Mouse (Mus musculus) lung, embryonic 16.5 days (tissue): Measurements from ENCODE around the gene Havcr2. TPM values are rescaled to one million over a fixed set of nuclear protein-coding genes. Genes with fewer than 3 reads are reported as not detected.
"Not testable (repeated sequence)": the region's sequence is repeated elsewhere in the genome, so short reads cannot be mapped to it uniquely, and the experiment has no call there.

Experiments
- ATAC-seq: fragments of 200-750 bp; cut with Nextera tagmentation; 2 replicates; pipeline ENCODE4 v1.8.0; 2017; ENCODE audit warnings: low read depth, mild to moderate bottlenecking, moderate library complexity
- H3K27ac ChIP-seq: fragments of 300-500 bp; sonication (generic); 2 replicates; pipeline ENCODE4 v1.5.1; 2014; ENCODE audit warnings: mild to moderate bottlenecking, control low read depth, low read length
- H3K27me3 ChIP-seq: fragments of 300-500 bp; sonication (generic); 2 replicates; pipeline ENCODE4 v1.6.1; 2014; ENCODE audit warnings: low read depth, low read length, mixed read lengths; ENCODE audit not compliant: control insufficient read depth, insufficient read depth
- H3K36me3 ChIP-seq: fragments of 300-500 bp; sonication (generic); 2 replicates; pipeline ENCODE4 v1.6.1; 2014; ENCODE audit warnings: low read length; ENCODE audit not compliant: control insufficient read depth, insufficient read depth
- H3K4me1 ChIP-seq: fragments of 300-500 bp; sonication (generic); replicated peaks from 2 replicates; pipeline ENCODE4 v1.6.1; 2014; ENCODE audit warnings: low read length, mixed read lengths; ENCODE audit not compliant: control insufficient read depth, insufficient read depth
- H3K4me2 ChIP-seq: fragments of 300-500 bp; sonication (generic); 2 replicates; pipeline ENCODE4 v1.6.1; 2014; ENCODE audit warnings: low read depth, low read length, control low read depth
- H3K4me3 ChIP-seq: fragments of 300-500 bp; sonication (generic); 2 replicates; pipeline ENCODE4 v1.5.1; 2014; ENCODE audit warnings: mild to moderate bottlenecking, low read length, control low read depth
- H3K9ac ChIP-seq: fragments of 300-500 bp; sonication (generic); 2 replicates; pipeline ENCODE4 v1.6.1; 2014; ENCODE audit warnings: low read length, control low read depth
- H3K9me3 ChIP-seq: fragments of 300-500 bp; sonication (generic); 2 replicates; pipeline ENCODE4 v1.6.1; 2016; ENCODE audit warnings: low read length; ENCODE audit not compliant: control insufficient read depth
- WGBS: fragments of 180-500 bp; shearing (Covaris S2); extraction: QIAGEN DNeasy Blood & Tissue Kit; methylation state at CpG from one replicate; pipeline ENCODE4 v1.1.7; 2014; 5-methylcytosine and 5-hydroxymethylcytosine counted together
- polyA plus RNA-seq: library from polyadenylated mRNA; unstranded; fragments of >200 nt; fragmentation: Nextera tagmentation; extraction: Ambion mirVana; gene quantifications from 2 replicates; pipeline ENCODE4 v1.2.1, GENCODE M21; 2015

The Havcr2 gene
- polyA plus RNA-seq, 1 experiment from 2014 or later, result 0.09 TPM

DNA sequence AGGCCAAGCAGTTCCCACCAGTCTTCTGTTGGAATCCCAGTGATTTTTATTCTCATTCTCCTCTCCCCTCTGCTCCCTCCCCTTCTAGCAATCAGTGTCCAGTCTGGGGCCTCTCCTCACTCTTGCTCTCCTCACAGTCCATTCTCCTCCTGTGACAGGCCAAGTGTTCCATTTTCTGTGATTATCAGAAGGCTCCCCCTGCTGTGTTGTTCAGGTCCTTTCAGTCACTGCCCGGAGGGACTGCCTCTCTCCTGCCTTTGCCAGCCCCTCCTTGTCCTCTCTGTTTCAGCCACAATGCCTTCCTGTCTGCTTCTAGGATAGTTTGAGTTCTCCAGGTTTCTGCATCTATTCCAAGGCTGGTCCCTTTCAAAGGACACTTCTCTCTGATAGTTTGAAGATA, 33.5 kb downstream of the Havcr2 start:
- H3K9ac ChIP-seq, result no peak overlapping the region
- H3K4me2 ChIP-seq, result no peak overlapping the region
- no peaks in the 10 kb centered on the region for H3K36me3 ChIP-seq
- WGBS, result 33% methylated on average over 1 of the region's 1 CpGs
- H3K27me3 ChIP-seq, result no peaks in the 10 kb centered on the region
- no peaks in the 10 kb centered on the region for H3K9me3 ChIP-seq
- H3K4me1 ChIP-seq, result no peaks in the 10 kb centered on the region
- ATAC-seq, result no peak
- no peak overlapping the region for H3K4me3 ChIP-seq
- no peak overlapping the region for H3K27ac ChIP-seq

DNA sequence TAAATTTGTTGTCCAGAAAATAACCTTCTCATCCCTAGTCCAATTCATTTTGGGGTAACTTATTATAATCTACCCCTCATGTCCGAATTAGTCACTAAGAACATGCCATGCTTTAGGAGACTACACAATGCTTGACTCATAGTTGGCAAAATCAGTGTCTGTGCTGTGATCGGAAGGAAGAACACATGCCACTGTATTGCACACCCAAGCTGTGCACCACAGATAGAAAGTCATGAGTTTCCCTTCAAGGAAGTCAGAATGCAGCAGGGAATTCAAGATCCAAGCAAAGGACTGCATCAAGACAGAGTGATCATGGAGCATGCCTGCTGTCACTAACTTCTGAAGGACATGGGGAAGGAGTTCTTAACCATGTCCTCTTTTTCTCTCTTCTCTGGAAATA, 33.9 kb downstream of the Havcr2 start:
- H3K9me3 ChIP-seq, result no peaks in the 10 kb centered on the region
- no peaks in the 10 kb centered on the region for H3K27me3 ChIP-seq
- H3K4me2 ChIP-seq, result no peak overlapping the region
- no peaks in the 10 kb centered on the region for H3K36me3 ChIP-seq
- no peaks in the 10 kb centered on the region for H3K4me1 ChIP-seq
- no peak for ATAC-seq
- no peak overlapping the region for H3K4me3 ChIP-seq
- WGBS, result 74% methylated on average over 2 of the region's 2 CpGs
- H3K9ac ChIP-seq, result no peak overlapping the region
- no peak overlapping the region for H3K27ac ChIP-seq

DNA sequence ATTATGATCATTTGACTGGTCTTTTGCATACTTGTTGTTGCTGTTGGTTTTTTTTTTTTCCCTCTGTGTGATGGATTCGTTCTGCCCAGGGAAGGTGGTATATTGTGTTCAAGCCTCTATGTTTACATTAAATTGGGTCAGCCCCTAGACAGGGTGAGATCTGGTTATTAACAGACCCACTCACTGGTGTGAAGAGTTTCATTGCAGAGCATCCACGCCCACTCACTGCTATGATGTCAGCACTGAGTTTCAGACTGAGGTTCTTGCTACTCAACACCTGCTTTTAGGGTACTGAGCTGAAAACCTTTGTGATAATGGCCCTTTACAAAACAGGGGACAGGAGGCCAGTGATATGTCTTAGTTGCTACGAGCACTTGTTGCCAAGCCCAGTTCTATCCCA, 52.4 kb downstream of the Havcr2 start:
- no peaks in the 10 kb centered on the region for H3K4me1 ChIP-seq
- H3K27me3 ChIP-seq, result no peaks in the 10 kb centered on the region
- H3K4me2 ChIP-seq, result no peak overlapping the region
- no peak for ATAC-seq
- H3K9me3 ChIP-seq, result no peaks in the 10 kb centered on the region
- H3K36me3 ChIP-seq, result no peaks in the 10 kb centered on the region
- H3K27ac ChIP-seq, result no peak overlapping the region
- no peak overlapping the region for H3K4me3 ChIP-seq
- H3K9ac ChIP-seq, result no peak overlapping the region
- 59% methylated on average over 3 of the region's 3 CpGs for WGBS

DNA sequence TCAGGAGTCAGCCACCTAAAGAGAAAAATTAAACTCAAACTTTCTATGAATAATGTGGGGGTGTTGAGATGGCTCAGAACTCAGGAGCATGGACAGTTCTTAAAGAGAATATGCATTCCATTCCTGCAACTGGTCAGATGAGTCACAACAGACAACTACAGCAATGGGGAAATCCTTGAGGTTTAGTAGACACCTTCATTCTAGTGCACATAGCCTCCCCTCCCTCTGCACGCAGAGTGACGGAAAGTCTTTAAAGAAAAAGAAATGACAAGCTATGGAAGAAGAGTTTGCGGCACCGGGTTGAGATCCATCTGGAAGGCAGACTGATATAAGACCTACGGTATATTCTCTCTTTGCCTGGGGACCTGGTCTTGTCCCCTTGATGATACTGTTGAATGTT, 55.2 kb downstream of the Havcr2 start:
- Histone ChIP-seq H3K4me3 (no peak overlapping the region), H3K9ac (no peak overlapping the region), H3K4me1 (no peaks in the 10 kb centered on the region), H3K36me3 (no peaks in the 10 kb centered on the region), H3K9me3 (no peaks in the 10 kb centered on the region), H3K27me3 (no peaks in the 10 kb centered on the region), H3K4me2 (no peak overlapping the region), H3K27ac (no peak overlapping the region)
- ATAC-seq, result no peak
- WGBS, result 94% methylated on average over 5 of the region's 5 CpGs

DNA sequence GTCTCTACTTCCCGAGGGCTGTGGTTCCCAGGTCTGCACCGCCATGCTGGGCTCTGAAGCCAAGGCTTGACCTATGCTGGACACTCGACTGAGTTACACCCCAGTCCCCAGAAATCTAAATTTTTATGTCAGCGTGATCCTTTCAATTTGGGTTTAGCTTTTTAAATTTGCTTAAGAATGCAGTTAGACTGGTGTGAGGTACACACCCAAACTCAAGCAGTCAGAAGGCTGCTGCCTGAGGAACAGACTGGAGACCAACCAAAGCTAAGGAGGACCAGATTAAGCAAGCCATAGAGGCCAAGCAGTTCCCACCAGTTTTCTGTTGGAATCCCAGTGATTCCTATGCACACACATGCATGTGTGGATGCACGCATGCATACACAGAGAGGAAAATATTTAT, 66.6 kb downstream of the Havcr2 start:
- H3K4me2 ChIP-seq, H3K27me3 ChIP-seq, ATAC-seq, H3K9me3 ChIP-seq, H3K4me3 ChIP-seq, H3K9ac ChIP-seq, H3K4me1 ChIP-seq, H3K27ac ChIP-seq, H3K36me3 ChIP-seq: not testable (repeated sequence)
- WGBS, result 67% methylated on average over 5 of the region's 5 CpGs

DNA sequence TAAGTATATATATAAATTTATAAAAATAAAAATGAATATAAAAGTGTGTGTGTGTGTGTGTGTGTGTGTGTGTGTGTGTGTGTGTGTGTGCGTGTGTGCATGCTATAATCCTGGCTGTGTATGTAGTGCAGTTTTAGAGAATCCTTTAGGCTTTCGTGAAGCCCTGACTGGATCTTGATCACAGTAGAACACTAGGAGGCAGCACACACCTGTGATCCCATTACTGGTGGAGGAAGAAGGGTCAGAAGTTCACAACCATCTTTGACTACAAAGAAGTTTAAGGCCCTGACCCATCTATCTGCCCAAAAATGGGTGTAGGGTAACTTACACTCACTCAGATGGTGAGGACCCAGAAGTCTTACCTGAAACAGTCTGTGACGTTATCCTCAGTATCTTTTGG, 68.0 kb downstream of the Havcr2 start:
- no peak overlapping the region for H3K4me2 ChIP-seq
- H3K4me3 ChIP-seq, result no peak overlapping the region
- H3K36me3 ChIP-seq, result no peaks in the 10 kb centered on the region
- no peaks in the 10 kb centered on the region for H3K4me1 ChIP-seq
- H3K27ac ChIP-seq, result no peak overlapping the region
- H3K27me3 ChIP-seq, result no peaks in the 10 kb centered on the region
- 69% methylated on average over 3 of the region's 3 CpGs for WGBS
- no peak overlapping the region for H3K9ac ChIP-seq
- no peaks in the 10 kb centered on the region for H3K9me3 ChIP-seq
- ATAC-seq, result no peak

DNA sequence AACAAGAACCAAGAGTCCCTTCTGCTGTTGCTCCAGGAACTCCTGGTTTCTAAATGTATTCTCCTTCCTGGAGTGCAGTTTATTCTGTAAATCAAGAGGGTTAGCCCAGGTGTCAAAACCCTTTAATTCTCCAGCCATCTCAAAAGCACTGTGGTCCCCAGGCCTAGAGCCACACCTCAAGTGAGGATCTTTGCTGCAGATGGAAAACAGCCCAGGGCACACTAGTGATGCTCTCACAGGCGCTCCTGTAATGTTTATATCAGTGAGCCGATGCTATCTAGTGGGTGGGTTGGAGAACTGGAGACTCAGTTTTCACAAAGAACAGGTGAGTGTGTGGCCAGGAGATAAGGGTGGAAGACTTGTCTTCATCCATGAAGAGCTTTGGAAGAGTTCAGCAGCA, 69.2 kb downstream of the Havcr2 start, which contains the start of gene Gm12169:
TSS of gene Gm12169 (plus strand) at position 301 of the 400 bp plus-strand sequence.
- H3K4me3 ChIP-seq, result no peak within 1 kb of the TSS
- no peak within 1 kb of the TSS for H3K27ac ChIP-seq
- WGBS, result 72% methylated on average over 2 of the region's 2 CpGs
- H3K9ac ChIP-seq, result no peak within 1 kb of the TSS
- H3K4me2 ChIP-seq, result no peak within 1 kb of the TSS
- H3K36me3 ChIP-seq, result no peaks in the 10 kb centered on the region
- no peaks in the 10 kb centered on the region for H3K9me3 ChIP-seq
- no peak for ATAC-seq
- H3K4me1 ChIP-seq, result no peaks in the 10 kb centered on the region
- no peaks in the 10 kb centered on the region for H3K27me3 ChIP-seq

DNA sequence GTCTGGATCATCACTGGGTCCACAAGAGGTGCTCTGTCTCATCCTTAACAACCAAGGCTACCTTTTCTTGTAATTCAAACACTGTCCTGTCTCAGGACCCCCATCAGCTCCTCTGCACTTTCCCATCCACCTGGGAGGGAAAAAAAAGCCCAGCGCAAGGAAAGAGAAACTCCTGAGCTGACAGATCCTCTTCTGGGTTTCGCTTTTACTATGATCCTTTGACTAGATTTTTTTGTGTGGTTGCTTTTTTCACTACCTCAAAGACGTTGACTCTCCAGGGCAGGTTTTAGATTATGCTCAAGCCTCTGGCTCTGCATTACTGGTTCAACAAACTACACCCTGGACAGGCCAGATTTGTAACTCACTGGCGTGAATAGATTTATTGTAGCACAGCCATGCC, 75.4 kb downstream of the Havcr2 start:
- ATAC-seq, result no peak
- no peaks in the 10 kb centered on the region for H3K36me3 ChIP-seq
- H3K27ac ChIP-seq, result no peak overlapping the region
- WGBS, result 50% methylated on average over 4 of the region's 4 CpGs
- no peak overlapping the region for H3K9ac ChIP-seq
- H3K27me3 ChIP-seq, result no peaks in the 10 kb centered on the region
- H3K4me1 ChIP-seq, result no peaks in the 10 kb centered on the region
- H3K4me3 ChIP-seq, result no peak overlapping the region
- no peak overlapping the region for H3K4me2 ChIP-seq
- H3K9me3 ChIP-seq, result no peaks in the 10 kb centered on the region
